Mouse (Mus musculus) midbrain, postnatal 0 days (tissue): Measurements from ENCODE around the gene Agbl4. TPM values are rescaled to one million over a fixed set of nuclear protein-coding genes. Genes with fewer than 3 reads are reported as not detected.

ENCODE experiments used
- ATAC-seq: fragments of 200-750 bp; cut with Nextera tagmentation; 2 replicates; pipeline ENCODE4 v1.8.0; 2017; ENCODE audit warnings: moderate number of reproducible peaks, mild to moderate bottlenecking, moderate TSS enrichment, moderate library complexity; ENCODE audit not compliant: low FRiP score
- DNase-seq: peaks from one replicate; pipeline ENCODE4 v3.0.0-alpha.2; 2015; ENCODE audit warnings: low spot score
- H3K27ac ChIP-seq: fragments of 300-500 bp; sonication (generic); 2 replicates; pipeline ENCODE4 v1.5.1; 2014; ENCODE audit warnings: low read depth, mild to moderate bottlenecking, low read length, mixed read lengths
- H3K27me3 ChIP-seq: fragments of 300-500 bp; sonication (generic); 2 replicates; pipeline ENCODE4 v1.6.1; 2014; ENCODE audit warnings: low read length, control low read depth, mixed read lengths; ENCODE audit not compliant: insufficient read depth
- H3K36me3 ChIP-seq: fragments of 300-500 bp; sonication (generic); 2 replicates; pipeline ENCODE4 v1.6.1; 2014; ENCODE audit warnings: low read length, control low read depth, mixed read lengths; ENCODE audit not compliant: insufficient read depth
- H3K4me1 ChIP-seq: fragments of 300-500 bp; sonication (generic); 2 replicates; pipeline ENCODE4 v1.6.1; 2014; ENCODE audit warnings: mild to moderate bottlenecking, control low read depth, antibody characterized with exemption, low read length, mixed read lengths; ENCODE audit not compliant: insufficient read depth
- H3K4me2 ChIP-seq: fragments of 300-500 bp; sonication (generic); 2 replicates; pipeline ENCODE4 v1.6.1; 2014; ENCODE audit warnings: low read depth, mild to moderate bottlenecking, low read length, mixed read lengths; ENCODE audit not compliant: poor library complexity, severe bottlenecking
- H3K4me3 ChIP-seq: fragments of 300-500 bp; sonication (generic); 2 replicates; pipeline ENCODE4 v1.5.1; 2014; ENCODE audit warnings: low read depth, mild to moderate bottlenecking, low read length, moderate library complexity
- H3K9ac ChIP-seq: fragments of 300-500 bp; sonication (generic); replicated peaks from 2 replicates; pipeline ENCODE4 v1.6.1; 2014; ENCODE audit warnings: mild to moderate bottlenecking, low read length, moderate library complexity, mixed read lengths; ENCODE audit not compliant: poor library complexity, severe bottlenecking
- H3K9me3 ChIP-seq: fragments of 300-500 bp; sonication (generic); 2 replicates; pipeline ENCODE4 v1.6.1; 2016; ENCODE audit warnings: low read length, control low read depth
- CTCF ChIP-seq: IDR thresholded peaks from 2 replicates; pipeline ENCODE4 v1.5.1; 2016; ENCODE audit warnings: antibody characterized with exemption, mild to moderate bottlenecking
- WGBS: fragments of 180-500 bp; shearing (Covaris S2); extraction: QIAGEN DNeasy Blood & Tissue Kit; methylation state at CpG from one replicate; pipeline ENCODE4 v1.1.7; 2014; 5-methylcytosine and 5-hydroxymethylcytosine counted together
- polyA plus RNA-seq: library from polyadenylated mRNA; unstranded; fragments of >200 nt; fragmentation: Nextera tagmentation; extraction: Ambion mirVana; gene quantifications from 2 replicates; pipeline ENCODE4 v1.2.1, GENCODE M21; 2015
- total RNA-seq: library from RNA; depleted of rRNA; stranded (reverse); fragments of >200 nt; gene quantifications from 2 replicates; pipeline ENCODE4 v1.2.3, GENCODE M21; 2014

Agbl4 gene
- total and polyA plus RNA-seq, 2 experiments from 2014 or later: 5.0 to 9.2 TPM

GRCm38 (mm10) chr4:111520006-111520405 is 1122.5 kb downstream of the Agbl4 start:
- ATAC-seq (no peak), DNase-seq (no peak)
- Histone ChIP-seq H3K36me3 (no peaks in the 10 kb centered on the region), H3K27ac (no peak overlapping the region), H3K4me3 (no peak overlapping the region), H3K27me3 (no peaks in the 10 kb centered on the region), H3K9ac (no peak overlapping the region), H3K4me1 (no peaks in the 10 kb centered on the region), H3K9me3 (no peaks in the 10 kb centered on the region), H3K4me2 (no peak overlapping the region)
- 88% methylated on average over 2 of the region's 2 CpGs for WGBS
- no peak for TF ChIP-seq CTCF

- no peaks in the 10 kb centered on the region for H3K4me1 ChIP-seq
- no peaks in the 10 kb centered on the region for H3K9me3 ChIP-seq
- DNase-seq: no peak
- H3K4me3 ChIP-seq: no peak overlapping the region
- no peaks in the 10 kb centered on the region for H3K36me3 ChIP-seq
- no peak overlapping the region for H3K27ac ChIP-seq
- H3K27me3 ChIP-seq: no peaks in the 10 kb centered on the region
- no peak overlapping the region for H3K9ac ChIP-seq
- 70% methylated on average over 2 of the region's 2 CpGs for WGBS
- no peak for TF ChIP-seq CTCF
- no peak overlapping the region for H3K4me2 ChIP-seq
- no peak for ATAC-seq
Observed at GRCm38 (mm10) chr4:111522974-111523373, 1125.5 kb downstream of the Agbl4 start.

GRCm38 (mm10) chr4:111528961-111529360 is 1131.5 kb downstream of the Agbl4 start:
- H3K9me3 ChIP-seq: no peaks in the 10 kb centered on the region
- no peak overlapping the region for H3K27ac ChIP-seq
- H3K27me3 ChIP-seq: no peaks in the 10 kb centered on the region
- H3K9ac ChIP-seq: no peak overlapping the region
- H3K4me3 ChIP-seq: no peak overlapping the region
- H3K4me1 ChIP-seq: no peaks in the 10 kb centered on the region
- no peak for DNase-seq
- no peaks in the 10 kb centered on the region for H3K36me3 ChIP-seq
- H3K4me2 ChIP-seq: no peak overlapping the region
- no peak for ATAC-seq
- no peak for TF ChIP-seq CTCF
- WGBS: 92% methylated on average over 6 of the region's 6 CpGs

- no peak overlapping the region for H3K4me3 ChIP-seq
- no peaks in the 10 kb centered on the region for H3K36me3 ChIP-seq
- TF ChIP-seq CTCF: no peak
- H3K4me1 ChIP-seq: no peaks in the 10 kb centered on the region
- DNase-seq: no peak
- no peak overlapping the region for H3K4me2 ChIP-seq
- no peak overlapping the region for H3K27ac ChIP-seq
- H3K9me3 ChIP-seq: no peaks in the 10 kb centered on the region
- ATAC-seq: no peak
- H3K9ac ChIP-seq: no peak overlapping the region
- no peaks in the 10 kb centered on the region for H3K27me3 ChIP-seq
- WGBS: 79% methylated on average over 4 of the region's 4 CpGs
Observed at GRCm38 (mm10) chr4:111529996-111530395, 1132.5 kb downstream of the Agbl4 start.

GRCm38 (mm10) chr4:111530537-111530936 is 1133.1 kb downstream of the Agbl4 start:
- no peak for TF ChIP-seq CTCF
- 90% methylated on average over 2 of the region's 2 CpGs for WGBS
- H3K4me2 ChIP-seq: no peak overlapping the region
- H3K4me3 ChIP-seq: no peak overlapping the region
- ATAC-seq: no peak
- H3K9ac ChIP-seq: no peak overlapping the region
- no peaks in the 10 kb centered on the region for H3K36me3 ChIP-seq
- H3K4me1 ChIP-seq: no peaks in the 10 kb centered on the region
- DNase-seq: no peak
- no peaks in the 10 kb centered on the region for H3K9me3 ChIP-seq
- no peak overlapping the region for H3K27ac ChIP-seq
- H3K27me3 ChIP-seq: no peaks in the 10 kb centered on the region

GRCm38 (mm10) chr4:111544684-111545083 is 1147.2 kb downstream of the Agbl4 start:
- Histone ChIP-seq H3K4me3 (no peak overlapping the region), H3K4me1 (no peaks in the 10 kb centered on the region), H3K27me3 (no peaks in the 10 kb centered on the region), H3K9ac (no peak overlapping the region), H3K4me2 (no peak overlapping the region), H3K36me3 (no peaks in the 10 kb centered on the region), H3K9me3 (no peaks in the 10 kb centered on the region), H3K27ac (no peak overlapping the region)
- ATAC-seq: no peak
- TF ChIP-seq CTCF: no peak
- 74% methylated on average over 2 of the region's 2 CpGs for WGBS
- DNase-seq: no peak
